Mouse (Mus musculus) duodenum, adult 2 months (tissue): ENCODE data around the gene Dusp23. TPM values are rescaled to one million over a fixed set of nuclear protein-coding genes. Genes with fewer than 3 reads are reported as not detected.

Experiments
- polyA plus RNA-seq: library from polyadenylated mRNA; depleted of rRNA; stranded (reverse); fragments of >200 nt; gene quantifications from 2 replicates; pipeline ENCODE4 v1.2.3, GENCODE M21; 2012; ENCODE audit warnings: low replicate concordance; rRNA removed

The Dusp23 gene
- 21.8 and 28.2 TPM in 2 replicates for polyA plus RNA-seq

DNA sequence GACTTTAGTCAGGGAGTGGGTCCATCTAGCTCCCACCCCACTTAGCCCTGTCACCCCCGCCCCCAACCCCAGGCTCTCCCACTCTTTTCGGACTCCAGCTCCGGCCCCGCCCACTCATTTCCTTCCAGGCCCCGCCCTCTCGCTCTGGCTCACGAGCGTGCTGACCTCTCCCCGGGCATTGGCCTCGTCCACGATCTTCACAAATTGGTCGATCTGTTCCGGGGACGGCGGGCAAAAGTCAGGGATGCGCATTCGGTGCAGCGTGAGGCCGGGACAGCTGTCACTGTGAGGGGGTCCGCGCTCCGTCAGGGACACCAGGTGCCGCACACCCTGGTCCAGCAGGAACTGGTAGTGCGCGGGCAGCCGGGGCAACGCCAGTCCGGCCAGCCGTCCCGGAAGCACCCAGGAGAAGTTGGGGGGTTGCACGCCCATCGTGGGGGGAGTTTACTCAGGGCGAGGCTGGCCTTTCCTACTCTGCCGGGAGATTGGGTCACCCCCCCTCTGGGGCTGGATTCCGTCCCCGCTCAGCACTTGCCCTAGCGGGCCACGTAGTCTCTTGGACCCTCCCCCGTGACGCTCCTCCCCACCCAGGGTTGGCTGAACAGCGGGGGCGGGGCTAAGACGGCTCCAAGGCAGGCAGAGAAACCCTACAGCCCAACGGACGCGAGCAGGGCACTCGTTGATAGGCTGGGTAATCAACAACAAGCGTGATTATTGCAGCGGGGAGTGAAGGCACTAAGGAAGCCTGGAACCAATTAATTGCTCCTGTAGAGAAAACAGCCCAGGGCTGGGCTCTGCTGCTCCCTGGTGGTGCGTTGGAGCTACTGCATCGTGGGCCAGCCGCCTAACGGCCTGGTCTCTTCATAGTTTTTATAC, at the start of gene Dusp23:
Gene Dusp23, minus strand, starts transcription at position 512 of the 876 bp plus-strand sequence.

DNA sequence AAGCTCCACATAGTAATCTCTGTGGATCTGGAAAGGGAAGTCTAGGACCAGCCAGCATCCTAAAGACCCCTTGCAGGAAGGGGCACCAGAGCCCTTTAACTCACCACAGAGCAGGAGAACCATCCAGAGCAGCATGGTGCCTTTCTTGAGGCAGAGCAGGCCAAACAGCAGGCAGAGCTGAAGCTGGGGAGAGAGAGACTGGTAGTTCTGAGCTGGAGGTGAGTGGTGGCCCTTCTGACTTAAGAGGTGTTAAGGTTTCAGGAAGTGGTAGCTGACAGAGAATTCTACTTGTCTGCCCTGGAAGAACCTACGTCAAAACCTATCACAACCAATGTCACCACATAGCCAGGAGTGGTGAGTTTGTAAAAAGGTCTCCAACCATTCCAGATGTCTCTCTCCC, 30.4 kb downstream of the Dusp23 start, which contains the start of gene Fcrl6:
Gene Fcrl6, minus strand, starts transcription at position 226 of the 400 bp plus-strand sequence.

DNA sequence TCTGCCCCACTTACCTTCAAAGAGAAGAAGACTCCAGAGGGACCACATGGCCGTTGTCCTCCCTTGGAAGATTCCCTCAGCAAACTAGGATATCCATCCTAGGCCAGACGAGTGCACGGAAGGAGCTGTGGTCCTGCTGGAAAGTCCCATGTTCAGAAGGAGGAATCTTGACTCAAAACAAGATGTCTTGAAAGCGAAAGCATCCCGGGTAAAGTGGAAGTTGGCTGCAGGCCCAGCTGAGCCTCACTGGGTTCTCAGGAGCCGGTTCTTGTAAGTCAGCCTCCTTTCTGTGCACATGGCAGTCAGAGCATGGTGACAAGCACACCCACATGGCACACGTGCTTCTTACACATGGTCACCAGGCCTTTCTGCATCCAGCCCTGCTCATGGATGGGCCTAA, 42.4 kb downstream of the Dusp23 start, which contains the start of gene Slamf8:
Gene Slamf8, minus strand, starts transcription at position 184 of the 400 bp plus-strand sequence.

Other genes starting within 250 kb of the Dusp23 start
- 1.3 and 1.7 TPM in 2 replicates for gene Slamf9, start 157.6 kb downstream of the Dusp23 start, polyA plus RNA-seq
- gene Igsf9, start 151.2 kb downstream of the Dusp23 start, polyA plus RNA-seq = 281 and 431 TPM in 2 replicates
- gene Tagln2, start 132.9 kb downstream of the Dusp23 start, polyA plus RNA-seq = 313 and 341 TPM in 2 replicates
- 0.13 and 0.86 TPM in 2 replicates for gene Cfap45, start 112.2 kb downstream of the Dusp23 start, polyA plus RNA-seq
- 0.42 and 1.0 TPM in 2 replicates for gene Vsig8, start 77.0 kb downstream of the Dusp23 start, polyA plus RNA-seq
- gene Slamf8, start 42.4 kb downstream of the Dusp23 start, polyA plus RNA-seq = 1.7 and 3.3 TPM in 2 replicates
- gene Fcrl6, start 30.4 kb downstream of the Dusp23 start, polyA plus RNA-seq = not detected in 2 replicates
- 0.14 TPM in 1 of 2 replicates, not detected in the other for gene Crp, start 65.1 kb upstream of the Dusp23 start, polyA plus RNA-seq